Mouse (Mus musculus): ENCODE data around the gene Ugt1a6b. TPM values are rescaled to one million over a fixed set of nuclear protein-coding genes. Genes with fewer than 3 reads are reported as not detected.

Gene Ugt1a6b
- polyA plus RNA-seq, 1 experiment from 2014 or later, result not detected

DNA sequence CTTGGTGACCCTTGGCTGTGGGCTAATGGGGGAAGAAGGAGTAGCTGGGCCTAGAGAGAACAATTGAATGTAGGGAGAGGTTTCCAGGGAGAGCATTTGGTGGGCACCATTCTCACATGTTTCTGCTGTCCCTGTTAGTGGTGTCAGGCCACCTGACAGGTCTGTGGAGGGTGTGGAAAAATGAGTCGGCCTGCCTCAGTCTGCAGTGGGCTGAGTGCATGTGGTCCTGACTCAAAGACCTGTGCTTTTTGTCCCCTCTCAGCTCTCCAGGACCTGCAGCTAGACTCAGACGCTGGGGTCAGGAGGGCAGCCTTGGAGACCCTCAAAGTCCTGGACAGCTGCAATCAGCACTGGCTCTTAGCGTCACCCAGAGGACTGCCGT, 156.6 kb downstream of the Ugt1a6b start:
- H3K4me1 ChIP-seq (replicated peaks), result no peaks in the 10 kb centered on the region
- H3K27me3 ChIP-seq (ENCODE audit: insufficient read depth, poor library complexity, severe bottlenecking), result no peaks in the 10 kb centered on the region
- WGBS, result 78% methylated on average over 4 of the region's 4 CpGs
- no peak for DNase-seq (ENCODE audit: low spot score)
- H3K9me3 ChIP-seq, result peaks cover 98% of the 10 kb centered on the region
- H3K27ac ChIP-seq, result no peak overlapping the region
- no peak overlapping the region for H3K4me3 ChIP-seq
- H3K36me3 ChIP-seq, result peaks cover 55% of the 10 kb centered on the region

DNA sequence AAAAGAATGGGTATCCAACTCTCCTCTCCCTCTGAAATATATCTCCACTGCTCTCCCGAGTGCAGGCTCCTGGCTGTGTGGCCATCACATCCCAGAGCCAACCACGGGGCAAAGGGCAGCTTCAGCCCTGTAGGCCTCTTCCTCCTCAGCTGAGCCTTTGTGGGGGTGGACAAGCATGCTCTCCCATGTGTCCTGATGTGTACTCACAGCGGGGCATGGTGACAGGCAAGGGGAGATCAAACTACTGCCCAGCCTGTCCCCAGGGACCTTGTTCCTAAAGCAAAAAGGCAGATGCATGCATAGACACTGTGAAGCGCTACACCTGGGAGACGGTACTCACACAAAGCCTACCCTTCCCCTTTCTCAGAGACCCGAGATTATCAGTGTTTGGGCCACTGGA, 157.1 kb downstream of the Ugt1a6b start:
- no peaks in the 10 kb centered on the region for H3K4me1 ChIP-seq (replicated peaks)
- DNase-seq (ENCODE audit: low spot score), result no peak
- no peaks in the 10 kb centered on the region for H3K27me3 ChIP-seq (ENCODE audit: insufficient read depth, poor library complexity, severe bottlenecking)
- H3K27ac ChIP-seq, result no peak overlapping the region
- H3K36me3 ChIP-seq, result peaks cover 60% of the 10 kb centered on the region
- H3K4me3 ChIP-seq, result no peak overlapping the region
- 82% methylated on average over 6 of the region's 6 CpGs for WGBS
- H3K9me3 ChIP-seq, result peaks cover 98% of the 10 kb centered on the region

DNA sequence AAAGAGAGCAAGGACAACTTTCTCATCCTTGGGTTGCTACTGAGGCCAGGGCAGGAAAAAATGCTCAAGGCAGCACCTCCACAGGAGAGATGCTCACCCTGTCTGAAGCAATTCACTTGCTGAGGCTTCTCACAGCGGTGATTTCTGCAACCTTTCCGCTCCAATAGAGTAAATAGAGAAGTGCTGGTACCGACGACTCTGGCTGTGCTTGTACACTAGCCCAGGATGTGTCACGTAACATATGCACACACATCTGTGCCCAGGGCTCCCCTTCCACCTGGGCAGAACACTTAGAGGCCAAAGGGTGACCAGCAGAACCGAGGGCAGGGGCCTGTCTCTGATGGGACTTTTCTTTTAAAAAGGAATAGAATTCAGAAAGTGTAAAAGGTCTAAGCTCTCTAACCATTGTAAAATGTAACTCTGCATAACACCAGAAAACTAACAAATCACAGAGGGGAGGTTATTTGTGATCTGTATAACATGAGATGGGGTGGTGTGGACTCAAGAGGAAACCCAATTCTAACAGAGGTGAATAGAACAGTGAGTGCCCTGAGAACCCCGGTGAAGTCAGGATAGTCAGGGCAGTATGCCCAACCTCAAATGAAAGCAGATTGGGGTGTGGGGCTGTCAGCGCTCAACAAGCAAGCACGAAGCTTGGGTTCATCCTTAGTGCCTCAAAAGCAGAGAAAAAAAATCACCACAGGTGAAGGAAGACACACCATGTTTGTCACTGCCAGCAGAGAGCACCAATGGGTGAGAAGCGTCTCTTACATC, 157.7 kb downstream of the Ugt1a6b start:
- no peak for DNase-seq (ENCODE audit: low spot score)
- Histone ChIP-seq H3K27ac (no peak overlapping the region), H3K4me3 (no peak overlapping the region), H3K36me3 (peaks cover 67% of the 10 kb centered on the region), H3K27me3 (ENCODE audit: insufficient read depth, poor library complexity, severe bottlenecking) (no peaks in the 10 kb centered on the region), H3K9me3 (peaks cover 98% of the 10 kb centered on the region), H3K4me1 (replicated peaks) (no peaks in the 10 kb centered on the region)
- WGBS, result 83% methylated on average over 10 of the region's 10 CpGs

DNA sequence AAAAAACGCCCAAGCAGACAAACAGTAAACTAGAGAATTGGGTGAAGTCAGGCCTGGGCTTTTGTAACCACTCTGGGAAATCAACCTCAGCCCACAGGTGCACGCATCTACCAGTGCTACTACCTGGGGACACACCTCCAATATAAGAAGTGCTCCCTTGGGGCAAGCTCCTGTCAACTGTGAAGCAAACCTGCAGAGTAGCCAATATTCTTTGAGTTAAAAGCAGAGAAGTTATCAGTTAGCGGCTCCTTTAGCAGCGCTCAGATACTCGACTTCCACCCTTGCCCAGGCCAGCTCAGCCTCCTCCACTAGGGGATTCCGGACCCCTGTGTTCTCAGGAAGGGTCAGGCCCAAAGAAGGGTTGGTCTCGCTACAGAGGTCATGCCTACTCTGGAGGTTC, 158.7 kb downstream of the Ugt1a6b start:
- DNase-seq (ENCODE audit: low spot score), result no peak
- H3K9me3 ChIP-seq, result peaks cover 98% of the 10 kb centered on the region
- H3K27me3 ChIP-seq (ENCODE audit: insufficient read depth, poor library complexity, severe bottlenecking), result no peaks in the 10 kb centered on the region
- H3K36me3 ChIP-seq, result peaks cover 76% of the 10 kb centered on the region
- H3K4me3 ChIP-seq, result no peak overlapping the region
- 88% methylated on average over 7 of the region's 7 CpGs for WGBS
- H3K27ac ChIP-seq, result no peak overlapping the region
- H3K4me1 ChIP-seq (replicated peaks), result no peaks in the 10 kb centered on the region

DNA sequence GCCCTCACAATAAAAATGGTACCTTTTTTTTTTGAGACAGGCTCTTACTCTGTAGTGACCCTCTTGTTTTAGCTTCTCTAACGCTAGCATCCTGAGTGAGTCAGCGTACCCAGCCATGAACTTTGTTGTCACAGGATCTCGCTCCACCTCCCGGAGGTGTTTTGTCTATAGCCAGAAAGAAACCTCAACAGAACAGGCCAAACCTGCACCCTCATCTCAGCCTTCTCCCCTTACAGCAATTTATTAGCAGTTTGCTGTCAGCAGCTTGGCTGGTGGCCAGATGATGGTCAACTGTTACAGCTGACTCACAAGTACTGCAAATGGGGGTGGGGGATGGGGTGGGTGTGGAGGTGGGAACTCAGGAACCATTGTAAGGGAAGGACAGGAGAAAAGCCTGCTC, 159.2 kb downstream of the Ugt1a6b start:
- no peaks in the 10 kb centered on the region for H3K27me3 ChIP-seq (ENCODE audit: insufficient read depth, poor library complexity, severe bottlenecking)
- WGBS, result 91% methylated on average over 4 of the region's 4 CpGs
- peaks cover 98% of the 10 kb centered on the region for H3K9me3 ChIP-seq
- H3K36me3 ChIP-seq, result peaks cover 82% of the 10 kb centered on the region
- H3K4me1 ChIP-seq (replicated peaks), result no peaks in the 10 kb centered on the region
- no peak overlapping the region for H3K4me3 ChIP-seq
- no peak overlapping the region for H3K27ac ChIP-seq
- DNase-seq (ENCODE audit: low spot score), result no peak

DNA sequence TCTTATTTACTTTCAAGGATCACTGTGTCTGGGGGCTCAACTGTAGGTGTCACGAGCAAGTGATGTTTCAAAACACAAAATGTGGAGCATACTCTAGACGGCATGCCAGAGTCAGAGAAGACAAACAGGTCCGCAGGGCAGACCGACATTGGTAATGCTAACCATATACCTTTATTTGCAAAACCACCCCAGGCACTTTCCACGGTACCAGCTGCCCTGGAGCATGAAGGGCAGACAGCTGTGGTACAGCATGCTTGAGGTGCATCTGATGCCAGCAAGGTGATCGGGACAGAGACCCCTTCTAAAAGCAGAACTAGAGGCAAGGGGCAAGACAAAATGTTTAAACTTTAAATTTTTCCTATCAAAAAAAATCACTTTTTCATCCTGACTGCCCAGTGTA, 159.9 kb downstream of the Ugt1a6b start:
- no peak for DNase-seq (ENCODE audit: low spot score)
- no peak overlapping the region for H3K27ac ChIP-seq
- H3K4me1 ChIP-seq (replicated peaks), result no peaks in the 10 kb centered on the region
- peaks cover 89% of the 10 kb centered on the region for H3K36me3 ChIP-seq
- WGBS, result 75% methylated on average over 6 of the region's 6 CpGs
- no peak overlapping the region for H3K4me3 ChIP-seq
- H3K9me3 ChIP-seq, result peaks cover 98% of the 10 kb centered on the region
- no peaks in the 10 kb centered on the region for H3K27me3 ChIP-seq (ENCODE audit: insufficient read depth, poor library complexity, severe bottlenecking)

DNA sequence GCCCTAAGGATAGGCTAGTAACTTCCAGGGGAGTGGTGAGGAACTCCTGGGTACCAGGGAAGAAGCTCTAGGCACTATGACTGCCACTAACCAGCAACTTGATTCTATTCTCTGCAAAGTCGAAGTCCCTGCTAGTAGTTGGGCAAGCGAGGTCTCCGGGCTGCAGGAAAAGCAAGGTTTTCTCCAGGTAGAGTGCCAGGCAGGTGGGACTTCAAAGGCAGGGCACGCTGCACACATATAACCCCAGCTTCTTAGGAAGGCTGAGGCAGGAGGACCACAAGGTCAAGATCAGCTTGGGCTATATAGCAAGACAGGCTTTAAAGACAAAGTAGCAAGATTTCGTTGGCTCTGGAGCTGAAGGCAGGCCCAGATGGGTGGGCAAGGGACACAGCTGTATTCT, 160.7 kb downstream of the Ugt1a6b start:
- Histone ChIP-seq H3K4me1 (replicated peaks) (no peaks in the 10 kb centered on the region), H3K36me3 (peaks cover 97% of the 10 kb centered on the region), H3K4me3 (no peak overlapping the region), H3K9me3 (peaks cover 96% of the 10 kb centered on the region), H3K27ac (no peak overlapping the region), H3K27me3 (ENCODE audit: insufficient read depth, poor library complexity, severe bottlenecking) (no peaks in the 10 kb centered on the region)
- 91% methylated on average over 5 of the region's 5 CpGs for WGBS
- DNase-seq (ENCODE audit: low spot score), result no peak

DNA sequence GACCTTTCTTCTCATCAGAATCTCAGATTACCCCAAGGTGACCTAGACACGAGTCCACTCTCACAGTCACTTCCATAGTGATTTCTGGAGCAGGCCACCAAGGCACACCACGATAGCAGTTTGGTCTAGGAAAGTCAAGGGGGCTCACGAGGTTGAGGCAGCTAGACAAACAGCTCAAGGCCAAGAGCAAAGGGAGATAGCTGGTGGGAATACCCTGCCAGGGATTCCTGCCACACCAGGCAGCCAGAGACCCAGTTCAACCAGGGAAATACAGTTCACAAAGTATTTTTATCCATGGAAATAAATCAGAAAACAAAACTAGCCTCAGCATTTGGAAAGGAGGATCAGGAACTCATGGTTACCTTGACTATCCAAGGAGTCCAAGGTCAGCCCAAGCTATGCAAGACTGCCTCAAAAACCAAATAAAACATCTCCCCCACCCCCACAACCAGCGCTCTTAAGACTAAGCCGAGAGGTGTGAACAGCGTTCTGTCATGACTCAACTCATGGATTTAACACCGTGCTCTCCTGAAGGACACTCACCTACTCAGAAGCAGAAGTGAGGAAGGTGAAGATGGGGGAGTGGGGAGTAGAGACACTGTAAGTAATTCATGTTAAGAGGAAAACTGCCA, 161.3 kb downstream of the Ugt1a6b start:
- 90% methylated on average over 7 of the region's 7 CpGs for WGBS
- H3K4me3 ChIP-seq, result no peak overlapping the region
- H3K36me3 ChIP-seq, result peaks cover 100% of the 10 kb centered on the region
- DNase-seq (ENCODE audit: low spot score), result no peak
- H3K4me1 ChIP-seq (replicated peaks), result no peaks in the 10 kb centered on the region
- H3K27ac ChIP-seq, result no peak overlapping the region
- no peaks in the 10 kb centered on the region for H3K27me3 ChIP-seq (ENCODE audit: insufficient read depth, poor library complexity, severe bottlenecking)
- peaks cover 96% of the 10 kb centered on the region for H3K9me3 ChIP-seq

DNA sequence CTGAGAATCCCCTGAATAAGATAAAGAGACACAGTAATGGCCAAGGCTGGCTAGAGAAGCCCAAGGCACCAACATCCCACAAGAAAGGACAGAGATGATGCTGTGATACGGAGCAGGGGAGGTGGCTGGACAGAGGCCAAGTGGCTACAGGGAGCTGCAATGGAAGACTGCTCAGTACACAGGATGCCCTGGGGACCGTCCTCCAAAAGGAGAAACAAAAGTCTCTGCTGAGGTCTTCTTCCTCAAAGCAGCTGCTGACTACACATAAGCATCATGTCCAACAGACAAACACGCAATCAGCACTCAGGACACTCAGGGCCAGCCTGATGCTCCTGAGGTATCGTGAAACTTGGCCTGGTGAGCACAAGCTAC, 161.8 kb downstream of the Ugt1a6b start:
- peaks cover 96% of the 10 kb centered on the region for H3K9me3 ChIP-seq
- 79% methylated on average over 4 of the region's 4 CpGs for WGBS
- H3K27ac ChIP-seq, result no peak overlapping the region
- no peaks in the 10 kb centered on the region for H3K27me3 ChIP-seq (ENCODE audit: insufficient read depth, poor library complexity, severe bottlenecking)
- H3K36me3 ChIP-seq, result peaks cover 100% of the 10 kb centered on the region
- no peak for DNase-seq (ENCODE audit: low spot score)
- H3K4me3 ChIP-seq, result no peak overlapping the region
- no peaks in the 10 kb centered on the region for H3K4me1 ChIP-seq (replicated peaks)

DNA sequence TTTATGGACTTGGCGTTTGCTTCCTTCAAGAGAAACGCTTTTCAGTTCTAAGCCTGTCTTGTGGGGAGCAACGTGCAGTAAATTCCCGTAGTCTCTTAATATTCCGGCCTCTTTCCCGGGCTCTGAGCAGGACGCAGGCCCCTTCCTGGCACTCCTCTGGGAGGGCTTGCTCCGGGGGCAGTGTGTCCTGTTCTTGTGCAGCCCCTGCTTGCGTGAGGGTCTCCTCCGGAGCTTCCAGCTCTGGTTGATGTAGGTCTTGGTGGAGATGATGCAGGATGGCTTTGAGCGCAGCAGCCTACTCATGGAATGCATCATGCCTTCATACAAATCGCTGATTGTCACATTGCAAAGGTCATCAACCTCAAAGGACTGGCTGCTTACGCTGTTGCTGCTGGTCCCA, 163.1 kb downstream of the Ugt1a6b start:
- Histone ChIP-seq H3K27ac (no peak overlapping the region), H3K27me3 (ENCODE audit: insufficient read depth, poor library complexity, severe bottlenecking) (no peaks in the 10 kb centered on the region), H3K4me3 (no peak overlapping the region), H3K4me1 (replicated peaks) (no peaks in the 10 kb centered on the region), H3K36me3 (peaks cover 96% of the 10 kb centered on the region), H3K9me3 (peaks cover 85% of the 10 kb centered on the region)
- WGBS, result 90% methylated on average over 13 of the region's 13 CpGs
- DNase-seq (ENCODE audit: low spot score), result no peak

DNA sequence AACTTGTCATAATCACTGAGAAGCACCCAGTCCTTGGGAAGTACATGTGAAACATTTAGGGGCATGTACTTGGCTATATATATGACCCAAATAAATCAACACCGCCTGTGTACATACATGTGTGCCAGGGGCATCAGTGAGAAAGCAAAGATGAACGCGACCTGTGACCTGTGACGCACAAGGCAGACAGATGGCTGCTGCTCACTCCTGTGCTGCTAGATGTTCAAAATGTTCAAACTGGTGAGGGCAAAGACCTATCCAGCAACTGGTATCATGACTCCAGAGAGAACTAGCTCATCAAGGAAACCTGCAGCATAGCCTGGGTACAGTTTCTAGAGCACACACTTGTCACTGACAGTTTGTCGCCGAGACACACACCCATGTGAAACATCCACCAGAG, 164.4 kb downstream of the Ugt1a6b start:
- peaks cover 96% of the 10 kb centered on the region for H3K36me3 ChIP-seq
- no peaks in the 10 kb centered on the region for H3K27me3 ChIP-seq (ENCODE audit: insufficient read depth, poor library complexity, severe bottlenecking)
- 94% methylated on average over 6 of the region's 6 CpGs for WGBS
- H3K4me3 ChIP-seq, result no peak overlapping the region
- H3K27ac ChIP-seq, result no peak overlapping the region
- H3K4me1 ChIP-seq (replicated peaks), result no peaks in the 10 kb centered on the region
- H3K9me3 ChIP-seq, result peaks cover 79% of the 10 kb centered on the region
- no peak for DNase-seq (ENCODE audit: low spot score)

DNA sequence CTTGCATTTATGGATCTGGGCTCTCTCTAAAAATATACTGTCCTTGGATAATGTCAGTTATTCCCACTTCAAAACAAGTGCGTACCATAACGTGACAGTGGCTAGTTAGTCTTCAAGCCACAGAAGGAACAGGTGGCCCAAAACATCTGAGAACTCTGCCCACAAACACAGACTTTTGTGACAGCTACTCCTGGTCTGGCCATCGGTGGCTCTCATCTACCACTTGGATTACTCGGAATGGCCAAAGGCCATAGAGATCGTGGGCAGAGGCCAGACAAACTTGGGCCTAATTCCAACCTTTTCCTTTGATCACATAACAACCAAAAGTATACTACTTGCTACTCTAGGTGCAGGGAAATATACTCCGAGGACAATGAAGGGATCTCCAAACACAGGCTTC, 165.0 kb downstream of the Ugt1a6b start:
- 86% methylated on average over 6 of the region's 6 CpGs for WGBS
- no peak for DNase-seq (ENCODE audit: low spot score)
- H3K9me3 ChIP-seq, result peaks cover 73% of the 10 kb centered on the region
- H3K36me3 ChIP-seq, result peaks cover 96% of the 10 kb centered on the region
- H3K27me3 ChIP-seq (ENCODE audit: insufficient read depth, poor library complexity, severe bottlenecking), result no peaks in the 10 kb centered on the region
- no peak overlapping the region for H3K4me3 ChIP-seq
- no peak overlapping the region for H3K27ac ChIP-seq
- no peaks in the 10 kb centered on the region for H3K4me1 ChIP-seq (replicated peaks)

Data from hindbrain, embryonic 10.5 days (tissue).